Comparison of ENCODE assay signal across 9 mouse cellular contexts in the genomic region with DNA sequence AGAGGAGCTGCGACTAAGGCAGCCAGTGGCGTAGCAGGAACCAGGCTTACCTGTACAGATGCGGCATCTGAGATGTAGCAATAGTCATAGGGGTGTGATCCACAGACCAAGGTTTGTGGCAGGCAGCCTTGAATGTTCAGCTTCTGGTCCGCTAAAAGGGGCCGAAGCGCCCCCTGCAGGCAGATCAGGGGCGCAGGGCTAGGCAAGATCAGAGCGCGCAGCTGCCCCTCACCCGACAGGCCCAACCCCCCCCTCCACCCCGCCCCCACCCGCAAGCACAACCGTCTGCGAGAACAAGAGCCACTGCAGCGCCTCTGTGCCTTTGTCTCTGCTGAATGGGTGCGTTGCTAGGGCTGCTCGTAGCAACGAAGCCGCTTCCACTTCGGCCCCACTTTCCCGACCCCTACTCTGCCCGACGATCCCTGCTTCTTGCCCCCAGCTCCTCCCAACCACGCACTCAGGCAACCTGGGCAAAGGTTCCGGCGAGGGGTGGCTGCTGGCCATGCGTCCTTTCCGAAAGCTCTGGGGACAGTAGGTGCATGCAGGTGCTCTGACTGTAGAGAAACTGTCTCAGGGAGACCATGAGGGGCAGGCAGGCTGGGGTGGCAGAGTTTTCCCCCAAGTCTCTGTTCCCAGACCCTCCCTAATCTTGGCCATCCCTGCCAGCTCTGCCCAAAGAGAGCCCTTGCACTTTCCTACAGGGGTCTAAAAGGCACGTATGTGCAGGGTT. TPM values are rescaled to one million over a fixed set of nuclear protein-coding genes. Genes with fewer than 3 reads are reported as not detected.
DNase-seq lines count a peak whose midpoint lies in the region; ATAC-seq and TF ChIP-seq lines count a peak whose summit lies in the region.
"Had no signal": no experiment of that assay in that cellular context is flagged by ENCODE, and none has a peak within 500 bp of the region (broad histone marks: within the 10 kb centered on the region; RNA-seq: fewer than 3 reads in every experiment).

No protein-coding gene starts in this region.

- no peak for TF ChIP-seq POLR2A in liver, adult 2 months (IDR thresholded peaks at IDR 0.05; ENCODE audit: extremely low read depth, insufficient read depth, low read length)

- peak; percentile 79 for TF ChIP-seq CTCF in hindbrain, postnatal 0 days (IDR thresholded peaks at IDR 0.05; ENCODE audit: low read depth)
- peak; percentile 60 for TF ChIP-seq CTCF in liver, adult 2 months (IDR thresholded peaks at IDR 0.05; ENCODE audit: low read depth, low read length)

- DNase-seq in heart, embryonic 10.5 days (ENCODE audit: low spot score): no peak
- DNase-seq in heart, adult 11 months: no peak
- peak; percentile 85 for DNase-seq in R1 (ENCODE audit: low read depth, low spot score)
- DNase-seq in embryonic facial prominence, embryonic 14.5 days (ENCODE audit: low spot score): peak; percentile 62
- peak; percentile 87 for DNase-seq in hindbrain, postnatal 0 days (ENCODE audit: low spot score)
- DNase-seq in liver, adult 2 months (ENCODE audit: extremely low read depth, low read depth, low spot score): no peak
- DNase-seq in spleen, adult 12 weeks (ENCODE audit: low spot score): no peak

- ATAC-seq in embryonic facial prominence, embryonic 14.5 days (ENCODE audit: low read depth): peak; percentile 87
- peak; percentile 86 for ATAC-seq in hindbrain, postnatal 0 days
- peak; percentile 80 for ATAC-seq in neural tube, embryonic 15.5 days (ENCODE audit: low FRiP score)

- 3% methylated on average over 29 of the region's 29 CpGs for WGBS in heart, embryonic 10.5 days
- 10% methylated on average over 9 of the region's 29 CpGs for WGBS in embryonic facial prominence, embryonic 14.5 days
- WGBS in hindbrain, postnatal 0 days: 2% methylated on average over 28 of the region's 29 CpGs
- WGBS in liver, adult 2 months: 7% methylated on average over 29 of the region's 29 CpGs
- 2% methylated on average over 29 of the region's 29 CpGs for WGBS in neural tube, embryonic 15.5 days

- H3K36me3 ChIP-seq in heart, embryonic 10.5 days: no peaks in the 10 kb centered on the region
- no peaks in the 10 kb centered on the region for H3K36me3 ChIP-seq in embryonic facial prominence, embryonic 14.5 days (ENCODE audit: control insufficient read depth, insufficient read depth, low read length)
- H3K36me3 ChIP-seq in hindbrain, postnatal 0 days (ENCODE audit: insufficient read depth, low read length): no peaks in the 10 kb centered on the region
- H3K36me3 ChIP-seq in liver, adult 2 months (ENCODE audit: control insufficient read depth, insufficient read depth, low read length): no peaks in the 10 kb centered on the region
- H3K36me3 ChIP-seq in neural tube, embryonic 15.5 days: no peaks in the 10 kb centered on the region

- H3K4me3 ChIP-seq in heart, embryonic 10.5 days: peak overlapping the region; percentile 54
- peak overlapping the region; percentile 31 for H3K4me3 ChIP-seq in embryonic facial prominence, embryonic 14.5 days (ENCODE audit: low read depth, low read length)
- H3K4me3 ChIP-seq in hindbrain, postnatal 0 days (ENCODE audit: low read length): peak overlapping the region; percentile 29
- peak overlapping the region; percentile 5; the same call in 1 of the 2 replicates for H3K4me3 ChIP-seq in liver, adult 2 months (ENCODE audit: insufficient read depth, low read depth, low read length)
- H3K4me3 ChIP-seq in neural tube, embryonic 15.5 days (replicated peaks): peak overlapping the region; percentile 31

- peaks cover 90% of the 10 kb centered on the region for H3K27me3 ChIP-seq in heart, embryonic 10.5 days (ENCODE audit: insufficient read depth, poor library complexity, severe bottlenecking)
- H3K27me3 ChIP-seq in embryonic facial prominence, embryonic 14.5 days (replicated peaks; ENCODE audit: control insufficient read depth, insufficient read depth, low read length): peaks cover 6% of the 10 kb centered on the region; the same call in 1 of the 2 replicates
- no peaks in the 10 kb centered on the region for H3K27me3 ChIP-seq in hindbrain, postnatal 0 days (ENCODE audit: insufficient read depth, low read length)
- peaks cover 5% of the 10 kb centered on the region; the same call in 1 of the 2 replicates for H3K27me3 ChIP-seq in liver, adult 2 months (ENCODE audit: control insufficient read depth, insufficient read depth, low read length)
- 0 out of 2 replicates have a peak, but pooled peaks cover 3% of the 10 kb centered on the region for H3K27me3 ChIP-seq in neural tube, embryonic 15.5 days (replicated peaks)
- H3K27me3 ChIP-seq: Patski had no signal

- peak overlapping the region; percentile 54 for H3K9ac ChIP-seq in embryonic facial prominence, embryonic 14.5 days (ENCODE audit: low read depth, low read length)
- H3K9ac ChIP-seq in hindbrain, postnatal 0 days (replicated peaks; ENCODE audit: low read length): peak overlapping the region; percentile 44
- no peak overlapping the region for H3K9ac ChIP-seq in liver, adult 2 months (ENCODE audit: low read depth, low read length)
- H3K9ac ChIP-seq in neural tube, embryonic 15.5 days (replicated peaks): peak overlapping the region; percentile 32

- no peaks in the 10 kb centered on the region for H3K9me3 ChIP-seq in heart, embryonic 10.5 days
- H3K9me3 ChIP-seq in embryonic facial prominence, embryonic 14.5 days (ENCODE audit: control insufficient read depth, low read length): no peaks in the 10 kb centered on the region
- no peaks in the 10 kb centered on the region for H3K9me3 ChIP-seq in hindbrain, postnatal 0 days (ENCODE audit: low read length)
- H3K9me3 ChIP-seq in neural tube, embryonic 15.5 days (replicated peaks): no peaks in the 10 kb centered on the region

- H3K4me2 ChIP-seq in embryonic facial prominence, embryonic 14.5 days (ENCODE audit: low read depth, low read length): peak overlapping the region; percentile 58
- H3K4me2 ChIP-seq in hindbrain, postnatal 0 days (ENCODE audit: low read depth, low read length): peak overlapping the region; percentile 63
- H3K4me2 ChIP-seq in neural tube, embryonic 15.5 days: peak overlapping the region; percentile 61

- 0 out of 2 replicates have a peak overlapping the region, but pooled peaks have one; percentile 17 for H3K27ac ChIP-seq in heart, embryonic 10.5 days
- H3K27ac ChIP-seq in embryonic facial prominence, embryonic 14.5 days (replicated peaks; ENCODE audit: low read depth, low read length): no peak overlapping the region
- H3K27ac ChIP-seq in hindbrain, postnatal 0 days: no peak overlapping the region; the same call in 1 of the 2 replicates
- no peak overlapping the region for H3K27ac ChIP-seq in liver, adult 2 months (replicated peaks; ENCODE audit: insufficient read depth, low read depth, low read length)
- H3K27ac ChIP-seq in neural tube, embryonic 15.5 days (replicated peaks): no peak overlapping the region

- H3K4me1 ChIP-seq in heart, embryonic 10.5 days: peaks cover 15% of the 10 kb centered on the region
- H3K4me1 ChIP-seq in embryonic facial prominence, embryonic 14.5 days (ENCODE audit: control insufficient read depth, insufficient read depth, low read length): 0 out of 2 replicates have a peak, but pooled peaks cover 5% of the 10 kb centered on the region
- H3K4me1 ChIP-seq in hindbrain, postnatal 0 days (ENCODE audit: insufficient read depth, low read length): peaks cover 9% of the 10 kb centered on the region
- no peaks in the 10 kb centered on the region for H3K4me1 ChIP-seq in liver, adult 2 months (ENCODE audit: control insufficient read depth, insufficient read depth, low read length)
- H3K4me1 ChIP-seq in neural tube, embryonic 15.5 days: peaks cover 14% of the 10 kb centered on the region

- no peaks in the 10 kb centered on the region for H3K79me2 ChIP-seq in liver, adult 2 months (ENCODE audit: control insufficient read depth, insufficient read depth, low read length)

RNA-seq across cellular contexts. Expression of gene Nr5a1, which starts 25.4 kb away (rescaled TPM):
- polyA plus RNA-seq in heart, embryonic 10.5 days (2016; fragmentation: Nextera tagmentation; extraction: Ambion mirVana): not detected in 2 replicates
- polyA plus RNA-seq in embryonic facial prominence, embryonic 14.5 days (2014; fragmentation: Nextera tagmentation; extraction: Ambion mirVana): 0.21 TPM in 1 of 2 replicates, not detected in the other
- 0.05 TPM in 1 of 2 replicates, not detected in the other for total RNA-seq in hindbrain, postnatal 0 days (2014; rRNA removed)
- 0.05 TPM in 1 of 2 replicates, not detected in the other for polyA plus RNA-seq in hindbrain, postnatal 0 days (2015; fragmentation: Nextera tagmentation; extraction: Ambion mirVana)
- total RNA-seq in liver, adult 2 months (2014; rRNA removed): 0.74 TPM in 1 of 2 replicates, not detected in the other
- not detected in 2 replicates for polyA plus RNA-seq in liver, adult 2 months (2012; rRNA removed)
- 0.05 and 0.10 TPM in 2 replicates for polyA plus RNA-seq in neural tube, embryonic 15.5 days (2015; fragmentation: Nextera tagmentation; extraction: Ambion mirVana)
- polyA plus RNA-seq: Patski had no signal

RNA-seq across cellular contexts. Expression of gene Psmb7, which starts 45.1 kb away (rescaled TPM):
- polyA plus RNA-seq in heart, embryonic 10.5 days (2016; fragmentation: Nextera tagmentation; extraction: Ambion mirVana): 262 and 309 TPM in 2 replicates
- polyA plus RNA-seq in embryonic facial prominence, embryonic 14.5 days (2014; fragmentation: Nextera tagmentation; extraction: Ambion mirVana): 243 and 251 TPM in 2 replicates
- 172 and 178 TPM in 2 replicates for total RNA-seq in hindbrain, postnatal 0 days (2014; rRNA removed)
- 300 and 304 TPM in 2 replicates for polyA plus RNA-seq in hindbrain, postnatal 0 days (2015; fragmentation: Nextera tagmentation; extraction: Ambion mirVana)
- 195 and 219 TPM in 2 replicates for total RNA-seq in liver, adult 2 months (2014; rRNA removed)
- polyA plus RNA-seq in liver, adult 2 months (2012; rRNA removed): 99.4 and 123 TPM in 2 replicates
- polyA plus RNA-seq in neural tube, embryonic 15.5 days (2015; fragmentation: Nextera tagmentation; extraction: Ambion mirVana): 283 and 284 TPM in 2 replicates

Comparison
In these comparisons a context has a peak if more than half of its experiments do, and no peak if none do; other contexts are left out.
1. DNase-seq: peak in R1 (single experiment), embryonic facial prominence, embryonic 14.5 days (single experiment) and hindbrain, postnatal 0 days (single experiment); none in heart, embryonic 10.5 days (single experiment), heart, adult 11 months (single experiment), liver, adult 2 months (single experiment) and spleen, adult 12 weeks (single experiment).
2. Peak in every context shown above with its lines, with median percentiles within 50 percentile points of each other: H3K4me3 ChIP-seq, ATAC-seq and H3K4me2 ChIP-seq.